Mouse (Mus musculus): ENCODE results near the gene Gm42420. TPM values are rescaled to one million over a fixed set of nuclear protein-coding genes. Genes with fewer than 3 reads are reported as not detected.

Gene Gm42420
- polyA plus RNA-seq, 1 experiment from 2014 or later = 1.4 TPM

- Histone ChIP-seq H3K9ac (ENCODE audit: low read length) (no peak overlapping the region), H3K9me3 (ENCODE audit: control insufficient read depth, low read length) (no peaks in the 10 kb centered on the region), H3K4me2 (replicated peaks; ENCODE audit: low read depth) (peak overlapping the region; percentile 36), H3K27me3 (ENCODE audit: control insufficient read depth, insufficient read depth, low read length) (no peaks in the 10 kb centered on the region), H3K4me1 (replicated peaks; ENCODE audit: control insufficient read depth, insufficient read depth) (no peaks in the 10 kb centered on the region; the same call in 1 of the 2 replicates), H3K4me3 (ENCODE audit: low read depth, low read length) (0 out of 2 replicates have a peak overlapping the region, but pooled peaks have one; percentile 6), H3K27ac (replicated peaks) (no peak overlapping the region), H3K36me3 (ENCODE audit: control insufficient read depth, insufficient read depth, low read length) (no peaks in the 10 kb centered on the region)
- peak; percentile 74 for DNase-seq (ENCODE audit: low spot score)
- WGBS = 13% methylated on average over 23 of the region's 23 CpGs
- peak; percentile 78 for ATAC-seq (ENCODE audit: low FRiP score, low TSS enrichment)
- peak; percentile 95 for TF ChIP-seq CTCF (IDR thresholded peaks at IDR 0.05; ENCODE audit: low read depth)
- TF ChIP-seq EP300 (optimal IDR thresholded peaks at IDR 0.05) = no peak
Measured at GRCm38 (mm10) chr6:39562166-39563015, 23.2 kb upstream of the Gm42420 start.

GRCm38 (mm10) chr6:39567528-39567927, 18.0 kb upstream of the Gm42420 start:
- no peak overlapping the region for H3K27ac ChIP-seq (replicated peaks)
- H3K4me3 ChIP-seq (ENCODE audit: low read depth, low read length) = no peak overlapping the region
- DNase-seq (ENCODE audit: low spot score) (peak; percentile 23), ATAC-seq (ENCODE audit: low FRiP score, low TSS enrichment) (no peak)
- H3K9me3 ChIP-seq (ENCODE audit: control insufficient read depth, low read length) = no peaks in the 10 kb centered on the region
- no peaks in the 10 kb centered on the region for H3K36me3 ChIP-seq (ENCODE audit: control insufficient read depth, insufficient read depth, low read length)
- H3K27me3 ChIP-seq (ENCODE audit: control insufficient read depth, insufficient read depth, low read length) = no peaks in the 10 kb centered on the region
- no peaks in the 10 kb centered on the region for H3K4me1 ChIP-seq (replicated peaks; ENCODE audit: control insufficient read depth, insufficient read depth)
- H3K9ac ChIP-seq (ENCODE audit: low read length) = no peak overlapping the region
- 14% methylated on average over 5 of the region's 5 CpGs for WGBS
- no peak for TF ChIP-seq EP300 (optimal IDR thresholded peaks at IDR 0.05)
- TF ChIP-seq CTCF (IDR thresholded peaks at IDR 0.05; ENCODE audit: low read depth) = peak; percentile 92
- no peak overlapping the region for H3K4me2 ChIP-seq (replicated peaks; ENCODE audit: low read depth)

GRCm38 (mm10) chr6:39570426-39570825, 15.1 kb upstream of the Gm42420 start:
- H3K36me3 ChIP-seq (ENCODE audit: control insufficient read depth, insufficient read depth, low read length) = no peaks in the 10 kb centered on the region
- H3K4me3 ChIP-seq (ENCODE audit: low read depth, low read length) = no peak overlapping the region
- WGBS = 54% methylated on average over 3 of the region's 3 CpGs
- DNase-seq (ENCODE audit: low spot score) (no peak), ATAC-seq (ENCODE audit: low FRiP score, low TSS enrichment) (no peak)
- no peaks in the 10 kb centered on the region for H3K9me3 ChIP-seq (ENCODE audit: control insufficient read depth, low read length)
- no peaks in the 10 kb centered on the region for H3K27me3 ChIP-seq (ENCODE audit: control insufficient read depth, insufficient read depth, low read length)
- no peak overlapping the region for H3K9ac ChIP-seq (ENCODE audit: low read length)
- peaks cover 5% of the 10 kb centered on the region for H3K4me1 ChIP-seq (replicated peaks; ENCODE audit: control insufficient read depth, insufficient read depth)
- TF ChIP-seq CTCF (IDR thresholded peaks at IDR 0.05; ENCODE audit: low read depth) = no peak
- TF ChIP-seq EP300 (optimal IDR thresholded peaks at IDR 0.05) = no peak
- no peak overlapping the region for H3K4me2 ChIP-seq (replicated peaks; ENCODE audit: low read depth)
- H3K27ac ChIP-seq (replicated peaks) = no peak overlapping the region

GRCm38 (mm10) chr6:39573791-39574554, 11.6 kb upstream of the Gm42420 start, which contains the start of gene Adck2:
TSS of gene Adck2 (plus strand) at chr6:39573873.
- no peaks in the 10 kb centered on the region for H3K9me3 ChIP-seq (ENCODE audit: control insufficient read depth, low read length)
- H3K27ac ChIP-seq (replicated peaks) = peak within 1 kb of the TSS; percentile 93
- H3K4me3 ChIP-seq (ENCODE audit: low read depth, low read length) = peak within 1 kb of the TSS; percentile 88
- no peaks in the 10 kb centered on the region for H3K36me3 ChIP-seq (ENCODE audit: control insufficient read depth, insufficient read depth, low read length)
- TF ChIP-seq CTCF (IDR thresholded peaks at IDR 0.05; ENCODE audit: low read depth) = peak; percentile 56
- TF ChIP-seq EP300 (optimal IDR thresholded peaks at IDR 0.05) = no peak
- H3K4me1 ChIP-seq (replicated peaks; ENCODE audit: control insufficient read depth, insufficient read depth) = peaks cover 5% of the 10 kb centered on the region
- peak within 1 kb of the TSS; percentile 93 for H3K9ac ChIP-seq (ENCODE audit: low read length)
- ATAC-seq (ENCODE audit: low FRiP score, low TSS enrichment) = peak; percentile 93
- under 1% methylated on average over 42 of the region's 49 CpGs for WGBS
- H3K27me3 ChIP-seq (ENCODE audit: control insufficient read depth, insufficient read depth, low read length) = no peaks in the 10 kb centered on the region
- DNase-seq (ENCODE audit: low spot score) = peak; percentile 83
- peak within 1 kb of the TSS; percentile 89 for H3K4me2 ChIP-seq (replicated peaks; ENCODE audit: low read depth)

GRCm38 (mm10) chr6:39574555-39574869, 11.0 kb upstream of the Gm42420 start:
- peak; percentile 21 for DNase-seq (ENCODE audit: low spot score)
- Histone ChIP-seq H3K36me3 (ENCODE audit: control insufficient read depth, insufficient read depth, low read length) (0 out of 2 replicates have a peak, but pooled peaks cover 4% of the 10 kb centered on the region), H3K27ac (replicated peaks) (peak overlapping the region; percentile 93)

More at GRCm38 (mm10) chr6:39574555-39574869, 11.0 kb upstream of the Gm42420 start:
- peak overlapping the region; percentile 93 for H3K9ac ChIP-seq (ENCODE audit: low read length)
- peak overlapping the region; percentile 89 for H3K4me2 ChIP-seq (replicated peaks; ENCODE audit: low read depth)
- ATAC-seq (ENCODE audit: low FRiP score, low TSS enrichment) = peak; percentile 59
- no peaks in the 10 kb centered on the region for H3K9me3 ChIP-seq (ENCODE audit: control insufficient read depth, low read length)
- H3K27me3 ChIP-seq (ENCODE audit: control insufficient read depth, insufficient read depth, low read length) = no peaks in the 10 kb centered on the region
- TF ChIP-seq CTCF (IDR thresholded peaks at IDR 0.05; ENCODE audit: low read depth) (no peak), EP300 (optimal IDR thresholded peaks at IDR 0.05) (no peak)
- H3K4me1 ChIP-seq (replicated peaks; ENCODE audit: control insufficient read depth, insufficient read depth) = peaks cover 5% of the 10 kb centered on the region
- 31% methylated on average over 10 of the region's 10 CpGs for WGBS
- peak overlapping the region; percentile 88 for H3K4me3 ChIP-seq (ENCODE audit: low read depth, low read length)
